ENCODE assay signal across 8 mouse cellular contexts in the genomic region with DNA sequence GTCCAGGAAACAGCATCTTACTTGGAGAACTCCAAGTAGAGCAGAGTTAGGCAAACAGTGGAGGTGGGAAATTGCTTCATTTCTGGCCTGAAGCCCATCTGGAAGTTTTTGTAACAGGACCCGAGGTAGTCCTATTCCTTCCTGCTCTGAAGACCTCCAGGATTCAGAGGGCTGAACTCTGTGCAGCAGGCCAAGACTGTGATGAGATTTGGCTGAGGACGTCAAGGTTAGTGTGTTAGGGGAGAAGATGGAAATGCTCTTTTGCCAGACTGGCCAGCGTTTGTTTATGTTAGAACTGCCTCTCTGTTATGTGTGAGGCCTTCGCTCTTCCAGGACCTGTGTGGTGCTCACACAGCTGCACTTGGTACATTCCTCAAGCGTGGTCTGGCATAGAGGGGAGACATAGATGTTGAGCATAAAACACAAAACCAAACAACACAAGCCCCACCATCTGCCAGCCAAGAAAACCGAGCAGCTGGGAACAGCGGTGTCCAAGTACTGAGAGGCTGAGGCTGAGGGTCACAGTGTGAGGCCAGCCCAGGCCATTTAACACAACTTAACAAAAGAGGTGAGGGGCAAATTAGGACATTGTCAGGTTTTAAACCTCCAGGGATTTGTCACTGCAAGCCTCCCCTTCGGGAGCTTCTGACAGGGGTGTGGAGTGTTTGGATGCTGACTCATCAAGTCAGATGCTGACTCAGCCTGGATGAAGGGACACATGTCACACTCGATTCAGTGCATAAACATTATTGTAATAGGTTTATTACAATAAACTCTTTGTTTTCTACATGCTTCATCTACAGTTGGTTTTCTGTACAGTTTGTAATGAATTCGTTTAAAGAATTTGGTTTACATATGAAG.
A peak's percentile ranks its signal among the peaks of the same experiment; 100 is the strongest.
DNase-seq lines count a peak whose midpoint lies in the region; ATAC-seq and TF ChIP-seq lines count a peak whose summit lies in the region.

No protein-coding gene starts in this region.

- no peak overlapping the region for H3ac ChIP-seq in C2C12 (ENCODE audit: control insufficient read depth, insufficient read length, low read depth)

- H3K36me3 ChIP-seq in C2C12 (ENCODE audit: control insufficient read depth, insufficient read depth) = no peaks in the 10 kb centered on the region
- H3K36me3 ChIP-seq in heart, embryonic 10.5 days = no peaks in the 10 kb centered on the region
- H3K36me3 ChIP-seq in limb, embryonic 12.5 days = no peaks in the 10 kb centered on the region
- no peaks in the 10 kb centered on the region for H3K36me3 ChIP-seq in neural tube, embryonic 11.5 days (ENCODE audit: control insufficient read depth, insufficient read depth, low read length)

- H3K4me2 ChIP-seq in limb, embryonic 12.5 days = no peak overlapping the region; the same call in 1 of the 2 replicates
- H3K4me2 ChIP-seq in neural tube, embryonic 11.5 days (ENCODE audit: low read depth) = no peak overlapping the region

- intact Hi-C loops in left cerebral cortex, postnatal 14 days (cut with DNase I) = no loop called here

- no peaks in the 10 kb centered on the region for H3K79me3 ChIP-seq in C2C12 (ENCODE audit: low read depth)

- peak overlapping the region; percentile 67; the same call in 1 of the 2 replicates for H3K27ac ChIP-seq in heart, embryonic 10.5 days
- peak overlapping the region; percentile 73 for H3K27ac ChIP-seq in limb, embryonic 12.5 days
- no peak overlapping the region for H3K27ac ChIP-seq in neural tube, embryonic 11.5 days (ENCODE audit: low read depth, low read length)

- no peaks in the 10 kb centered on the region for H3K79me2 ChIP-seq in C2C12 (ENCODE audit: control insufficient read depth, insufficient read depth)

- H3K4me1 ChIP-seq in heart, embryonic 10.5 days = peaks cover 28% of the 10 kb centered on the region
- H3K4me1 ChIP-seq in limb, embryonic 12.5 days (replicated peaks) = peaks cover 17% of the 10 kb centered on the region
- H3K4me1 ChIP-seq in neural tube, embryonic 11.5 days (ENCODE audit: control insufficient read depth, insufficient read depth, low read length) = no peaks in the 10 kb centered on the region; the same call in 1 of the 2 replicates

- no peak for TF ChIP-seq POLR2A in brain, embryonic 14.5 days (IDR thresholded peaks at IDR 0.05; ENCODE audit: borderline replicate concordance, extremely low read depth, insufficient read depth, insufficient read length, poor library complexity, severe bottlenecking)

- H3K27me3 ChIP-seq in C2C12 (ENCODE audit: control insufficient read depth, insufficient read depth, insufficient read length) = no peaks in the 10 kb centered on the region
- no peaks in the 10 kb centered on the region for H3K27me3 ChIP-seq in heart, embryonic 10.5 days (ENCODE audit: insufficient read depth, poor library complexity, severe bottlenecking)
- no peaks in the 10 kb centered on the region for H3K27me3 ChIP-seq in limb, embryonic 12.5 days
- no peaks in the 10 kb centered on the region for H3K27me3 ChIP-seq in neural tube, embryonic 11.5 days (ENCODE audit: control insufficient read depth, insufficient read depth, low read length)

- WGBS in heart, embryonic 10.5 days = 57% methylated on average over 10 of the region's 10 CpGs
- WGBS in limb, embryonic 12.5 days = 58% methylated on average over 10 of the region's 10 CpGs
- 41% methylated on average over 10 of the region's 10 CpGs for WGBS in neural tube, embryonic 11.5 days

- H3K4me3 ChIP-seq in C2C12 (ENCODE audit: insufficient read depth, poor library complexity, severe bottlenecking) = no peak overlapping the region
- H3K4me3 ChIP-seq in heart, embryonic 10.5 days = no peak overlapping the region
- H3K4me3 ChIP-seq in limb, embryonic 12.5 days (replicated peaks) = no peak overlapping the region
- no peak overlapping the region for H3K4me3 ChIP-seq in neural tube, embryonic 11.5 days (ENCODE audit: low read depth, low read length)

- TF ChIP-seq CTCF in C2C12 (IDR thresholded peaks at IDR 0.05; ENCODE audit: control insufficient read depth, insufficient read depth, insufficient read length) = no peak
- no peak for TF ChIP-seq CTCF in brain, embryonic 14.5 days (IDR thresholded peaks at IDR 0.05; ENCODE audit: borderline replicate concordance, extremely low read depth, insufficient read depth, insufficient read length)

- peak; percentile 44 for DNase-seq in brain, embryonic 14.5 days (ENCODE audit: low read depth)
- DNase-seq in heart, embryonic 10.5 days (ENCODE audit: low spot score) = peak; percentile 76
- DNase-seq in neural tube, embryonic 11.5 days (ENCODE audit: low spot score) = no peak
- DNase-seq in urinary bladder, postnatal 36 days (ENCODE audit: low spot score in 2 of 2) = no peak
- no peak for DNase-seq in thymus, postnatal 4 days
- DNase-seq in left cerebral cortex, postnatal 14 days (ENCODE audit: low spot score in 2 of 2) = no peak

- no peaks in the 10 kb centered on the region for H3K9me3 ChIP-seq in heart, embryonic 10.5 days
- H3K9me3 ChIP-seq in limb, embryonic 12.5 days = no peaks in the 10 kb centered on the region
- H3K9me3 ChIP-seq in neural tube, embryonic 11.5 days (ENCODE audit: control insufficient read depth, low read length) = no peaks in the 10 kb centered on the region

- peak; percentile 43; the same call in 1 of the 2 replicates for ATAC-seq in limb, embryonic 12.5 days (ENCODE audit: insufficient number of reproducible peaks, insufficient read depth, low FRiP score, low TSS enrichment, low read depth)
- peak; percentile 45; the same call in 1 of the 2 replicates for ATAC-seq in neural tube, embryonic 11.5 days (ENCODE audit: insufficient read depth, low FRiP score, low TSS enrichment)

- H3K9ac ChIP-seq in limb, embryonic 12.5 days (replicated peaks) = no peak overlapping the region
- H3K9ac ChIP-seq in neural tube, embryonic 11.5 days (ENCODE audit: low read length) = no peak overlapping the region

TF ChIP-seq in C2C12, 6 proteins besides CTCF, POLR2A, EP300 and RAD21:
- peak; percentile 75 for TF ChIP-seq FOSL1 (IDR thresholded peaks at IDR 0.05; ENCODE audit: insufficient read depth, low read length, poor library complexity, severe bottlenecking)
- TF ChIP-seq CEBPB (IDR thresholded peaks at IDR 0.05; ENCODE audit: low read depth) = peak; percentile 51
- no peak for TF ChIP-seq USF1 (IDR thresholded peaks at IDR 0.05; ENCODE audit: low read depth)

Comparison
In these comparisons a context has a peak if more than half of its experiments do, and no peak if none do; other contexts are left out.
1. DNase-seq: peak in brain, embryonic 14.5 days (single experiment) and heart, embryonic 10.5 days (single experiment); none in neural tube, embryonic 11.5 days (single experiment), urinary bladder, postnatal 36 days (0 of 2), thymus, postnatal 4 days (single experiment) and left cerebral cortex, postnatal 14 days (0 of 2).